Comparison of ENCODE assay signal across 21 mouse cellular contexts in the genomic region with DNA sequence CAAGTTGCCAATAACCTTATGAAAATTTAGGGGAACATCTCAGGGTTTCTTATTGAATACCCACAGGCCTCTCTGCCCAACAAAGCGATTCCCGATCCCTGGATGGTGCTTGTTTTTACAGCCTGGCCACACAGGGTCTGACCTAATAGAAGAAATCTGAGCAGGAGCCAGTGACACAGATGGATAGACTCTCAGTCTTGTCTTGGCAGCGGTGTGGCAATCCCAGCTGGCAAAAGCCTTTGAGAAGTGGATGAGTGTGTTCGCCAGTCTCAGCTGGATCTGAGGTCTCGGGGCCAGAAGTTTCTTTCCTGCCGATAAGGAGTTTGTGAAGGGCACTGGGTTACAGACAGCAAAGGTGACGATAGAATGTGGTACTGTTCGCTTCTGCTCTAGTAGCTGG.
A peak's percentile ranks its signal among the peaks of the same experiment; 100 is the strongest.
DNase-seq lines count a peak whose midpoint lies in the region; ATAC-seq lines count a peak whose summit lies in the region.
"Had no signal": no experiment of that assay in that cellular context is flagged by ENCODE, and none has a peak within 500 bp of the region (broad histone marks: within the 10 kb centered on the region; RNA-seq: fewer than 3 reads in every experiment).

No protein-coding gene starts in this region.

- H3K4me3 ChIP-seq in heart, embryonic 11.5 days (ENCODE audit: low read depth, low read length), result no peak overlapping the region
- H3K4me3 ChIP-seq in forebrain, embryonic 12.5 days (replicated peaks), result no peak overlapping the region
- H3K4me3 ChIP-seq: embryonic facial prominence, embryonic 12.5 days; erythroblast, embryonic 14.5 days; forebrain, embryonic 15.5 days; hindbrain, embryonic 13.5 days; left cerebral cortex, adult 2 months; liver, embryonic 12.5 days; lung, embryonic 15.5 days; megakaryocyte, embryonic 14.5 days; neural tube, embryonic 15.5 days had no signal

- no peak overlapping the region for H3K4me2 ChIP-seq in heart, embryonic 11.5 days
- H3K4me2 ChIP-seq in forebrain, embryonic 12.5 days, result no peak overlapping the region
- H3K4me2 ChIP-seq: embryonic facial prominence, embryonic 12.5 days; forebrain, embryonic 15.5 days; hindbrain, embryonic 13.5 days; liver, embryonic 12.5 days; lung, embryonic 15.5 days; neural tube, embryonic 15.5 days had no signal

- no peaks in the 10 kb centered on the region for H3K4me1 ChIP-seq in heart, embryonic 11.5 days (ENCODE audit: control insufficient read depth, insufficient read depth, low read length)
- H3K4me1 ChIP-seq in forebrain, embryonic 12.5 days, result no peaks in the 10 kb centered on the region; the same call in 1 of the 2 replicates
- H3K4me1 ChIP-seq: embryonic facial prominence, embryonic 12.5 days; forebrain, embryonic 15.5 days; liver, embryonic 12.5 days; lung, embryonic 15.5 days; megakaryocyte, embryonic 14.5 days had no signal

- ATAC-seq in heart, embryonic 11.5 days (replicated peaks; ENCODE audit: insufficient number of reproducible peaks, low FRiP score, low TSS enrichment), result no peak
- no peak for ATAC-seq in forebrain, embryonic 12.5 days (ENCODE audit: low FRiP score)
- ATAC-seq: forebrain, embryonic 15.5 days; liver, embryonic 12.5 days had no signal

- H3K9ac ChIP-seq in heart, embryonic 11.5 days (ENCODE audit: low read depth, low read length), result no peak overlapping the region
- H3K9ac ChIP-seq in forebrain, embryonic 12.5 days, result no peak overlapping the region
- H3K9ac ChIP-seq: embryonic facial prominence, embryonic 12.5 days; forebrain, embryonic 15.5 days; hindbrain, embryonic 13.5 days; liver, embryonic 12.5 days; lung, embryonic 15.5 days; neural tube, embryonic 15.5 days had no signal

- H3K36me3 ChIP-seq in heart, embryonic 11.5 days (ENCODE audit: control insufficient read depth, insufficient read depth, low read length), result no peaks in the 10 kb centered on the region
- H3K36me3 ChIP-seq in forebrain, embryonic 12.5 days (replicated peaks), result no peaks in the 10 kb centered on the region
- H3K36me3 ChIP-seq: embryonic facial prominence, embryonic 12.5 days; forebrain, embryonic 15.5 days; hindbrain, embryonic 13.5 days; liver, embryonic 12.5 days; lung, embryonic 15.5 days; neural tube, embryonic 15.5 days had no signal

- H3K27me3 ChIP-seq in heart, embryonic 11.5 days (ENCODE audit: control insufficient read depth, insufficient read depth, low read length), result no peaks in the 10 kb centered on the region
- H3K27me3 ChIP-seq in forebrain, embryonic 12.5 days, result no peaks in the 10 kb centered on the region
- H3K27me3 ChIP-seq: embryonic facial prominence, embryonic 12.5 days; forebrain, embryonic 15.5 days; hindbrain, embryonic 13.5 days; liver, embryonic 12.5 days; lung, embryonic 15.5 days; megakaryocyte, embryonic 14.5 days; neural tube, embryonic 15.5 days had no signal

- 79% methylated on average over 8 of the region's 8 CpGs for WGBS in heart, embryonic 11.5 days (ENCODE audit: insufficient replicate concordance)
- 91% methylated on average over 8 of the region's 8 CpGs for WGBS in forebrain, embryonic 12.5 days

- DNase-seq in adrenal gland, postnatal 10 days, result peak; percentile 24
- no peak for DNase-seq in adrenal gland, postnatal 25 days
- peak; percentile 2 to 22 for DNase-seq in heart, postnatal 10 days
- peak; percentile 9 for DNase-seq in cerebellum, adult 11-12 months
- DNase-seq in cerebellum, postnatal 25 days, result peak; percentile 30 to 51
- DNase-seq in frontal cortex, postnatal 36 days (ENCODE audit: low spot score in 2 of 2), result no peak
- DNase-seq: kidney, adult 8-10 months; kidney, postnatal 25 days; midbrain, embryonic 14.5 days; thymus, adult 2 months had no signal

- intact Hi-C loops in heart, postnatal 10 days (cut with DNase I), result no loop called here

- no peak overlapping the region for H3K27ac ChIP-seq in heart, embryonic 11.5 days (ENCODE audit: low read depth, low read length)
- no peak overlapping the region for H3K27ac ChIP-seq in forebrain, embryonic 12.5 days
- H3K27ac ChIP-seq: embryonic facial prominence, embryonic 12.5 days; forebrain, embryonic 15.5 days; hindbrain, embryonic 13.5 days; left cerebral cortex, adult 2 months; liver, embryonic 12.5 days; lung, embryonic 15.5 days; neural tube, embryonic 15.5 days had no signal

- no peaks in the 10 kb centered on the region for H3K9me3 ChIP-seq in heart, embryonic 11.5 days (replicated peaks; ENCODE audit: control insufficient read depth, low read length)
- H3K9me3 ChIP-seq in forebrain, embryonic 12.5 days, result no peaks in the 10 kb centered on the region
- H3K9me3 ChIP-seq: embryonic facial prominence, embryonic 12.5 days; forebrain, embryonic 15.5 days; hindbrain, embryonic 13.5 days; lung, embryonic 15.5 days; neural tube, embryonic 15.5 days had no signal

Comparison
In these comparisons a context has a peak if more than half of its experiments do, and no peak if none do; other contexts are left out.
1. DNase-seq: peak in adrenal gland, postnatal 10 days (single experiment), heart, postnatal 10 days (2 of 2), cerebellum, adult 11-12 months (single experiment) and cerebellum, postnatal 25 days (2 of 2); none in adrenal gland, postnatal 25 days (single experiment) and frontal cortex, postnatal 36 days (0 of 2).